Mouse (Mus musculus) gastrocnemius, postnatal 36 days (tissue): ENCODE measurements around the gene Aknad1. TPM values are rescaled to one million over a fixed set of nuclear protein-coding genes. Genes with fewer than 3 reads are reported as not detected.
A peak's percentile ranks its signal among the peaks of the same experiment; 100 is the strongest.

Experiments used
- DNase-seq, 2 experiments: peaks; one replicate each; pipeline ENCODE4 v3.0.0; 2022
- intact Hi-C: fragments of 180-260 bp; cut with DNase I; formaldehyde crosslinking; loops from one replicate; pipeline ENCODE4 v1.15.1; 2025
- total RNA-seq, 2 experiments: library from RNA; stranded (reverse); gene quantifications; 2 replicates each; pipeline ENCODE4 v1.2.3; 2021

Aknad1 gene
- total RNA-seq, 2 experiments from 2014 or later = 0.10 to 0.25 TPM

- DNase-seq = no peak
- intact Hi-C loops = no loop called here
Observed at GRCm38 (mm10) chr3:108737761-108738160, 1.7 kb upstream of the Aknad1 start.

- DNase-seq = no peak
- intact Hi-C loops = no loop called here
Observed at GRCm38 (mm10) chr3:108744060-108744459, 4.6 kb downstream of the Aknad1 start.

- intact Hi-C loops = no loop called here
- no peak for DNase-seq
Observed at GRCm38 (mm10) chr3:108751061-108751460, 11.6 kb downstream of the Aknad1 start.

GRCm38 (mm10) chr3:108751691-108752090, 12.2 kb downstream of the Aknad1 start:
- DNase-seq = no peak
- intact Hi-C loops = no loop called here

- no peak for DNase-seq
- intact Hi-C loops = no loop called here
Observed at GRCm38 (mm10) chr3:108754541-108754940, 15.1 kb downstream of the Aknad1 start.

- DNase-seq = no peak
- intact Hi-C loops = no loop called here
Observed at GRCm38 (mm10) chr3:108755542-108755941, 16.1 kb downstream of the Aknad1 start.

- intact Hi-C loops = no loop called here
- no peak for DNase-seq
Observed at GRCm38 (mm10) chr3:108756131-108756530, 16.7 kb downstream of the Aknad1 start.

GRCm38 (mm10) chr3:108757570-108757969, 18.1 kb downstream of the Aknad1 start:
- DNase-seq = no peak
- intact Hi-C loops = no loop called here

- intact Hi-C loops = no loop called here
Observed at GRCm38 (mm10) chr3:108759566-108760420, 20.3 kb downstream of the Aknad1 start.

GRCm38 (mm10) chr3:108762597-108763111, 23.2 kb downstream of the Aknad1 start:
- intact Hi-C loops = no loop called here
- DNase-seq = peak in 1 of 2 experiments; percentile 26

More at GRCm38 (mm10) chr3:108759566-108760420, 20.3 kb downstream of the Aknad1 start:
- no peak for DNase-seq

GRCm38 (mm10) chr3:108763691-108764090, 24.2 kb downstream of the Aknad1 start:
- intact Hi-C loops = no loop called here
- no peak for DNase-seq

GRCm38 (mm10) chr3:108764976-108765375, 25.5 kb downstream of the Aknad1 start:
- intact Hi-C loops = no loop called here
- DNase-seq = no peak

GRCm38 (mm10) chr3:108765476-108765875, 26.0 kb downstream of the Aknad1 start:
- no peak for DNase-seq
- intact Hi-C loops = no loop called here

GRCm38 (mm10) chr3:108766943-108767342, 27.5 kb downstream of the Aknad1 start:
- intact Hi-C loops = no loop called here
- no peak for DNase-seq

GRCm38 (mm10) chr3:108767416-108767815, 28.0 kb downstream of the Aknad1 start:
- intact Hi-C loops = no loop called here
- no peak for DNase-seq

- DNase-seq = no peak
- intact Hi-C loops = loop anchor here (2.0 kb wide), 1 partner anchor 71 kb away; no protein-coding TSS in a partner anchor
Observed at GRCm38 (mm10) chr3:108769547-108769946, 30.1 kb downstream of the Aknad1 start.

GRCm38 (mm10) chr3:108770725-108771368, 31.4 kb downstream of the Aknad1 start:
- peak in 1 of 2 experiments; percentile 43 for DNase-seq
- intact Hi-C loops = loop anchor here (5.0 kb wide), 1 partner anchor 49 kb away; the partner anchor contains the start of gene Gpsm2

- DNase-seq = peak in 1 of 2 experiments; percentile 41
- intact Hi-C loops = loop anchor here (5.0 kb wide), 1 partner anchor 50 kb away; the partner anchor contains the start of gene Gpsm2
Observed at GRCm38 (mm10) chr3:108772211-108772610, 32.8 kb downstream of the Aknad1 start.

GRCm38 (mm10) chr3:108772811-108773210, 33.4 kb downstream of the Aknad1 start:
- intact Hi-C loops = loop anchor here (5.0 kb wide), 1 partner anchor 51 kb away; the partner anchor contains the start of gene Gpsm2
- DNase-seq = no peak

GRCm38 (mm10) chr3:108778761-108779540, 39.5 kb downstream of the Aknad1 start:
- intact Hi-C loops = no loop called here
- DNase-seq = no peak
